Mouse (Mus musculus): Measurements from ENCODE around the gene Reln. TPM values are rescaled to one million over a fixed set of nuclear protein-coding genes. Genes with fewer than 3 reads are reported as not detected.

Reln gene
- polyA plus RNA-seq, 1 experiment from 2014 or later: 2.8 TPM

DNA sequence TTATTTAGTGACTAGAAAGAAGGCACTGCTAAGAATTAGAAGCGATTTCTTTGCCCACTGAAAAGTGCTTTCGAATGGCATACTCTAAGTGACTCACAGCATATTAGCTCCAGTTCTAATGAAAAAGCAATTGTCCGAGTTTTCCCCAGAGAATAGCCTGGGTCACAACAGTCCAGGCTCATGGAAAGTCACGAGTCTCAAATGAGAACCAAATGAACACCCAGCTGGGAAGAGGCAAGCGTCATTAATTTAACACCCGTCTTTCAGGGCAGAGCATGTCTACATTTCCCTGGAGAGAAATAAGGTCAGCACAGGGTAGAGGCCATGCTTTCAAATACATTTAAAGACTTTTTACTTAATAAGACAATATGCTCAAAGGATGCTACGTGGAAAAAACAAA is 312.8 kb downstream of the Reln start:
- Histone ChIP-seq H3K36me3 (ENCODE audit: control insufficient read depth, insufficient read depth, low read length) (no peaks in the 10 kb centered on the region), H3K9ac (ENCODE audit: low read length) (no peak overlapping the region), H3K4me2 (ENCODE audit: low read length) (no peak overlapping the region), H3K4me3 (ENCODE audit: control insufficient read depth in 1 of 2, insufficient read depth in 1 of 2, low read depth in 1 of 2, low read length in 2 of 2) (no peak overlapping the region), H3K4me1 (ENCODE audit: control insufficient read depth in 2 of 2, insufficient read depth in 2 of 2, low read length in 2 of 2) (no peaks in the 10 kb centered on the region), H3K27me3 (ENCODE audit: control insufficient read depth, insufficient read depth, low read length) (no peaks in the 10 kb centered on the region), H3K9me3 (ENCODE audit: control insufficient read depth, low read length) (no peaks in the 10 kb centered on the region), H3K27ac (replicated peaks in 1 of 2; ENCODE audit: control insufficient read depth in 1 of 2, insufficient read depth in 1 of 2, low read depth in 2 of 2, low read length in 2 of 2) (no peak overlapping the region)
- no peak for ATAC-seq (ENCODE audit: insufficient number of reproducible peaks, insufficient read depth, low FRiP score, low read depth)
- 75% methylated on average over 7 of the region's 7 CpGs for WGBS

DNA sequence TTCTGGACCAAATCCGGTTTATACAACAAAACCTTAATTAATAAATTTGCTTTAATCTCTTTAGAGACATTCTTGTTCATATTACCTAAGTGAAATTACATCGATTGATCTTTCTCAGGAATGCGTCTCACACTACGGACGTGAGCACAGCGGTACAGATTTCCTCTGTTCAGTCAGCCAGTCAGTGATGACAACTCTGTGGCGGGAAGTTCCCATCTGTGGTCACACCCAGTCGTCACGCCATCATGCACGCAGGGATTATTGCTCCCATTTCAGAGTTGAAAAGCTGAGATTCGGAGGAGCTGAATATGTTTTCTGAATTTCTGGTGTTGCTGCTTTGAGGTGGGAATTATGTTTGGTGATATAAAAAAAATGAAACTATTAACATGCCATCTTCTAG is 316.1 kb downstream of the Reln start:
- Histone ChIP-seq H3K4me3 (ENCODE audit: control insufficient read depth in 1 of 2, insufficient read depth in 1 of 2, low read depth in 1 of 2, low read length in 2 of 2) (no peak overlapping the region), H3K9me3 (ENCODE audit: control insufficient read depth, low read length) (no peaks in the 10 kb centered on the region), H3K9ac (ENCODE audit: low read length) (no peak overlapping the region), H3K4me1 (ENCODE audit: control insufficient read depth in 2 of 2, insufficient read depth in 2 of 2, low read length in 2 of 2) (no peaks in the 10 kb centered on the region), H3K27ac (replicated peaks in 1 of 2; ENCODE audit: control insufficient read depth in 1 of 2, insufficient read depth in 1 of 2, low read depth in 2 of 2, low read length in 2 of 2) (no peak overlapping the region), H3K4me2 (ENCODE audit: low read length) (no peak overlapping the region), H3K36me3 (ENCODE audit: control insufficient read depth, insufficient read depth, low read length) (no peaks in the 10 kb centered on the region), H3K27me3 (ENCODE audit: control insufficient read depth, insufficient read depth, low read length) (no peaks in the 10 kb centered on the region)
- 83% methylated on average over 11 of the region's 11 CpGs for WGBS
- ATAC-seq (ENCODE audit: insufficient number of reproducible peaks, insufficient read depth, low FRiP score, low read depth): no peak

DNA sequence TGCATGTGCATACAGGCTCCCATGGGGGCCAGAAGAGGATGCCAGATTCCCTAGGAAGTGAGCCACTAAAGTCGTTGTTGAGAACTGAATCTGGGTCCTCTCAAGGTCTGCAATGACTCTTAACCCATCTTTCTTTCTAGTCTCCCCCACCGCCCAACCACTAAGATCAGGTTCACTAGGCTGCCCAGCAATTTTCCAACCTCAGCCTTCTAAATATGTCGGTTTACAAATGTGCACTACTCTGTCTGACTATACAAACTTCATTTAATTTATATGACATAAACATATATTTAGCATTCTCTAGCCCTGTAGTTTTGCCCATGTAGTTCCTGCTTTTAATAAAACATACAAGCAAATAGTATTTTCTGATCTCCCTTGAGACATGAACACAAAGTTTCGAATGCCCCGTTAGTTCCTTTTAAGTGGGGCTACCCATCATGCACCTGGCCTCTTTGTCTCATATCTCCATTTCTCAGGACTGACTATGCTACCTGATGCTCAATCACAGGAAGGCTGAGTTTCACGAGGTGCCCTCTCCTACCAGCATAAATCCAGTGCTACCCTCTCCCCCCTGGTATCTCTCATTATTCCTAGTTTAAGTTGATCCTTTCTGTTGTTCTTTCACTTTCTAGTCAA is 317.1 kb downstream of the Reln start:
- no peak overlapping the region for H3K4me2 ChIP-seq (ENCODE audit: low read length)
- ATAC-seq (ENCODE audit: insufficient number of reproducible peaks, insufficient read depth, low FRiP score, low read depth): no peak
- H3K36me3 ChIP-seq (ENCODE audit: control insufficient read depth, insufficient read depth, low read length): no peaks in the 10 kb centered on the region
- 85% methylated on average over 6 of the region's 6 CpGs for WGBS
- no peak overlapping the region for H3K4me3 ChIP-seq (ENCODE audit: control insufficient read depth in 1 of 2, insufficient read depth in 1 of 2, low read depth in 1 of 2, low read length in 2 of 2)
- H3K27me3 ChIP-seq (ENCODE audit: control insufficient read depth, insufficient read depth, low read length): no peaks in the 10 kb centered on the region
- H3K9me3 ChIP-seq (ENCODE audit: control insufficient read depth, low read length): no peaks in the 10 kb centered on the region
- peaks cover 0 to 2% of the 10 kb centered on the region in 2 experiments; a peak in 2 of 4 replicates for H3K4me1 ChIP-seq (ENCODE audit: control insufficient read depth in 2 of 2, insufficient read depth in 2 of 2, low read length in 2 of 2)
- no peak overlapping the region for H3K9ac ChIP-seq (ENCODE audit: low read length)
- H3K27ac ChIP-seq (replicated peaks in 1 of 2; ENCODE audit: control insufficient read depth in 1 of 2, insufficient read depth in 1 of 2, low read depth in 2 of 2, low read length in 2 of 2): no peak overlapping the region

- Histone ChIP-seq H3K4me1 (ENCODE audit: control insufficient read depth in 2 of 2, insufficient read depth in 2 of 2, low read length in 2 of 2) (peaks cover 0 to 2% of the 10 kb centered on the region in 2 experiments; a peak in 2 of 4 replicates), H3K27me3 (ENCODE audit: control insufficient read depth, insufficient read depth, low read length) (no peaks in the 10 kb centered on the region), H3K9me3 (ENCODE audit: control insufficient read depth, low read length) (no peaks in the 10 kb centered on the region), H3K4me2 (ENCODE audit: low read length) (no peak overlapping the region), H3K27ac (replicated peaks in 1 of 2; ENCODE audit: control insufficient read depth in 1 of 2, insufficient read depth in 1 of 2, low read depth in 2 of 2, low read length in 2 of 2) (no peak overlapping the region), H3K36me3 (ENCODE audit: control insufficient read depth, insufficient read depth, low read length) (no peaks in the 10 kb centered on the region), H3K9ac (ENCODE audit: low read length) (no peak overlapping the region), H3K4me3 (ENCODE audit: control insufficient read depth in 1 of 2, insufficient read depth in 1 of 2, low read depth in 1 of 2, low read length in 2 of 2) (no peak overlapping the region)
- ATAC-seq (ENCODE audit: insufficient number of reproducible peaks, insufficient read depth, low FRiP score, low read depth): no peak
- WGBS: 80% methylated on average over 4 of the region's 4 CpGs
Observed at GRCm38 (mm10) chr5:22025746-22026145, 318.8 kb downstream of the Reln start.

GRCm38 (mm10) chr5:22024108-22024507 is 320.4 kb downstream of the Reln start:
- no peaks in the 10 kb centered on the region for H3K27me3 ChIP-seq (ENCODE audit: control insufficient read depth, insufficient read depth, low read length)
- WGBS: 46% methylated on average over 3 of the region's 3 CpGs
- H3K9ac ChIP-seq (ENCODE audit: low read length): no peak overlapping the region
- H3K36me3 ChIP-seq (ENCODE audit: control insufficient read depth, insufficient read depth, low read length): no peaks in the 10 kb centered on the region
- H3K4me1 ChIP-seq (ENCODE audit: control insufficient read depth in 2 of 2, insufficient read depth in 2 of 2, low read length in 2 of 2): peaks cover 0 to 2% of the 10 kb centered on the region in 2 experiments; a peak in 2 of 4 replicates
- no peak overlapping the region for H3K4me3 ChIP-seq (ENCODE audit: control insufficient read depth in 1 of 2, insufficient read depth in 1 of 2, low read depth in 1 of 2, low read length in 2 of 2)
- H3K4me2 ChIP-seq (ENCODE audit: low read length): no peak overlapping the region
- H3K9me3 ChIP-seq (ENCODE audit: control insufficient read depth, low read length): no peaks in the 10 kb centered on the region
- ATAC-seq (ENCODE audit: insufficient number of reproducible peaks, insufficient read depth, low FRiP score, low read depth): no peak
- no peak overlapping the region for H3K27ac ChIP-seq (replicated peaks in 1 of 2; ENCODE audit: control insufficient read depth in 1 of 2, insufficient read depth in 1 of 2, low read depth in 2 of 2, low read length in 2 of 2)

DNA sequence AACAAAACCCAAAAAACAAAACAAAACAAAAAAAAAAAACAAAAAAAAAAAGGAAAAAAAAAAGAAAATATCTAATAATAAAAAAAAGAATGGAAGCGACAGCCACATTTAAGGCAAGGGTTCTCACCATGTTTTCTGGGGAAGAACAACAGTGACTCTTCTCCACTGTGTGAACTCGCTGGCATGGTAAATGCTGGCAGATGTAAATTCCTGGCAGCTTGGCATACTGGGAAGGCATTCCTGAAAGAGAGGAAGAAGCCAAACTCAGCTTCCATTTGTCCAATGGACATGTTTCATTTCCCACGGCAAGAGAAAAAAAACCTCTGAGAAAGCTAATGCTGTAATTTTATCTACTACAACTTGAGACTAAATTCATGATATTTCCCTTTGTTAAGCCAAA is 326.6 kb downstream of the Reln start:
- no peak overlapping the region for H3K9ac ChIP-seq (ENCODE audit: low read length)
- H3K36me3 ChIP-seq (ENCODE audit: control insufficient read depth, insufficient read depth, low read length): no peaks in the 10 kb centered on the region
- no peaks in the 10 kb centered on the region for H3K27me3 ChIP-seq (ENCODE audit: control insufficient read depth, insufficient read depth, low read length)
- H3K27ac ChIP-seq (replicated peaks in 1 of 2; ENCODE audit: control insufficient read depth in 1 of 2, insufficient read depth in 1 of 2, low read depth in 2 of 2, low read length in 2 of 2): no peak overlapping the region
- H3K4me3 ChIP-seq (ENCODE audit: control insufficient read depth in 1 of 2, insufficient read depth in 1 of 2, low read depth in 1 of 2, low read length in 2 of 2): no peak overlapping the region
- no peak overlapping the region for H3K4me2 ChIP-seq (ENCODE audit: low read length)
- 83% methylated on average over 3 of the region's 3 CpGs for WGBS
- H3K9me3 ChIP-seq (ENCODE audit: control insufficient read depth, low read length): no peaks in the 10 kb centered on the region
- H3K4me1 ChIP-seq (ENCODE audit: control insufficient read depth in 2 of 2, insufficient read depth in 2 of 2, low read length in 2 of 2): peaks cover 0 to 2% of the 10 kb centered on the region in 2 experiments; a peak in 2 of 4 replicates
- ATAC-seq (ENCODE audit: insufficient number of reproducible peaks, insufficient read depth, low FRiP score, low read depth): no peak

GRCm38 (mm10) chr5:22014459-22014858 is 330.0 kb downstream of the Reln start:
- H3K4me3 ChIP-seq (ENCODE audit: control insufficient read depth in 1 of 2, insufficient read depth in 1 of 2, low read depth in 1 of 2, low read length in 2 of 2): no peak overlapping the region
- H3K4me2 ChIP-seq (ENCODE audit: low read length): no peak overlapping the region
- no peak overlapping the region for H3K27ac ChIP-seq (replicated peaks in 1 of 2; ENCODE audit: control insufficient read depth in 1 of 2, insufficient read depth in 1 of 2, low read depth in 2 of 2, low read length in 2 of 2)
- H3K4me1 ChIP-seq (ENCODE audit: control insufficient read depth in 2 of 2, insufficient read depth in 2 of 2, low read length in 2 of 2): no peaks in the 10 kb centered on the region
- no peaks in the 10 kb centered on the region for H3K36me3 ChIP-seq (ENCODE audit: control insufficient read depth, insufficient read depth, low read length)
- ATAC-seq (ENCODE audit: insufficient number of reproducible peaks, insufficient read depth, low FRiP score, low read depth): no peak
- 89% methylated on average over 3 of the region's 3 CpGs for WGBS
- H3K27me3 ChIP-seq (ENCODE audit: control insufficient read depth, insufficient read depth, low read length): no peaks in the 10 kb centered on the region
- no peak overlapping the region for H3K9ac ChIP-seq (ENCODE audit: low read length)
- no peaks in the 10 kb centered on the region for H3K9me3 ChIP-seq (ENCODE audit: control insufficient read depth, low read length)

GRCm38 (mm10) chr5:22009142-22009541 is 335.4 kb downstream of the Reln start:
- no peak overlapping the region for H3K27ac ChIP-seq (replicated peaks in 1 of 2; ENCODE audit: control insufficient read depth in 1 of 2, insufficient read depth in 1 of 2, low read depth in 2 of 2, low read length in 2 of 2)
- H3K4me3 ChIP-seq (ENCODE audit: control insufficient read depth in 1 of 2, insufficient read depth in 1 of 2, low read depth in 1 of 2, low read length in 2 of 2): no peak overlapping the region
- H3K9me3 ChIP-seq (ENCODE audit: control insufficient read depth, low read length): no peaks in the 10 kb centered on the region
- no peak overlapping the region for H3K9ac ChIP-seq (ENCODE audit: low read length)
- H3K36me3 ChIP-seq (ENCODE audit: control insufficient read depth, insufficient read depth, low read length): no peaks in the 10 kb centered on the region
- no peak overlapping the region for H3K4me2 ChIP-seq (ENCODE audit: low read length)
- H3K27me3 ChIP-seq (ENCODE audit: control insufficient read depth, insufficient read depth, low read length): no peaks in the 10 kb centered on the region
- no peaks in the 10 kb centered on the region for H3K4me1 ChIP-seq (ENCODE audit: control insufficient read depth in 2 of 2, insufficient read depth in 2 of 2, low read length in 2 of 2)
- ATAC-seq (ENCODE audit: insufficient number of reproducible peaks, insufficient read depth, low FRiP score, low read depth): no peak
- 87% methylated on average over 8 of the region's 8 CpGs for WGBS
